Mouse (Mus musculus): ENCODE measurements at regions not wholly inside any gene's neighbourhood (a gene's known extent, or its start where the extent isn't known, plus 50 kb on each side); places are given as distances from the start of the nearest gene placed in this dataset.
"Not testable (repeated sequence)": the region's sequence is repeated elsewhere in the genome, so short reads cannot be mapped to it uniquely, and the experiment has no call there.

DNA sequence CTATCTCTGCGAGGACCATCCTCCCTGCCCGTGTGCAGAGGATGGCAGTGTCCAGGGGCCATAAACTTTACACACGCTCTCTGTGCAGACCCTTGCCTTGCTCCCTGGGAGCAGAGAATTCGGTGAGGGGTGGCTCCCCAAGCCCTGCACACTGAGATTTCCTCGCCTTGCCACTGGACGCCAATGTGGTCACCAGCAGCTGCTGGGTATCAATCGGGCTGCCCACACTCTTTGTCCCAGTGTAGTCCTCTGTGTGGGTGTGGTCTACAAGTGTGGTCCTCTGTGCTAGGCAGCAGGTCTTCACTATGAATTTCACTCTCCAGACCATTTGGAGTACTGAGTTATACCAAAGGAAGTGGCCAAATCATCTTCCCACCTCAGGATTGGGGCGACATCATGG is 274.3 kb downstream of the Gadd45g start:
- Histone ChIP-seq H3K4me2 (no peak overlapping the region), H3K27me3 (no peaks in the 10 kb centered on the region), H3K4me1 (replicated peaks) (peaks cover 20% of the 10 kb centered on the region), H3K9me3 (no peaks in the 10 kb centered on the region), H3K4me3 (replicated peaks) (no peak overlapping the region), H3K27ac (no peak overlapping the region), H3K36me3 (no peaks in the 10 kb centered on the region), H3K9ac (replicated peaks) (no peak overlapping the region)
- WGBS: 85% methylated on average over 8 of the region's 8 CpGs
- ATAC-seq (ENCODE audit: insufficient number of reproducible peaks, insufficient read depth, low FRiP score, low TSS enrichment, low read depth): no peak

DNA sequence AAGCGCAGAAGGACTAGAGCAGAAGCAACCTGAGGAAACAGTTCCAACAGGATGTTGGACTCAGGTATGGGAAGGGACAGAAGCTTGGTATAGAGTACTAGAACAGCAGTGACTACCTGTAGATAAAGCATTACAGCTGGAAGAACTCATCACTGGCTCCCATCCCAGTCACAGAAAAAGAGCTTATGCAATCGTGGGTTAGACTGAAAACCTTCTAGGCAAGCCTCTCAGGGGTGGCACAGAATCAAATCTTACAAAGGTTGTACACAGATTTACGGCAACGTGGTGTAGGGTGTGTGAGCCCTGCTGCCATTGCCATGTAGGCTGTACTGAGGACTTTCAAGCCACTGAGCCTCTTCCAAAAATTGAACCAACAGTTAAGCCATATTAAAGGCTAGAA is 278.6 kb downstream of the Gadd45g start:
- H3K4me1 ChIP-seq (replicated peaks): peaks cover 5% of the 10 kb centered on the region; the same call in 1 of the 2 replicates
- no peak for ATAC-seq (ENCODE audit: insufficient number of reproducible peaks, insufficient read depth, low FRiP score, low TSS enrichment, low read depth)
- H3K36me3 ChIP-seq: no peaks in the 10 kb centered on the region
- H3K27ac ChIP-seq: no peak overlapping the region
- H3K27me3 ChIP-seq: no peaks in the 10 kb centered on the region
- H3K4me2 ChIP-seq: no peak overlapping the region
- H3K9ac ChIP-seq (replicated peaks): no peak overlapping the region
- no peaks in the 10 kb centered on the region for H3K9me3 ChIP-seq
- WGBS: 81% methylated on average over 4 of the region's 4 CpGs
- H3K4me3 ChIP-seq (replicated peaks): no peak overlapping the region

DNA sequence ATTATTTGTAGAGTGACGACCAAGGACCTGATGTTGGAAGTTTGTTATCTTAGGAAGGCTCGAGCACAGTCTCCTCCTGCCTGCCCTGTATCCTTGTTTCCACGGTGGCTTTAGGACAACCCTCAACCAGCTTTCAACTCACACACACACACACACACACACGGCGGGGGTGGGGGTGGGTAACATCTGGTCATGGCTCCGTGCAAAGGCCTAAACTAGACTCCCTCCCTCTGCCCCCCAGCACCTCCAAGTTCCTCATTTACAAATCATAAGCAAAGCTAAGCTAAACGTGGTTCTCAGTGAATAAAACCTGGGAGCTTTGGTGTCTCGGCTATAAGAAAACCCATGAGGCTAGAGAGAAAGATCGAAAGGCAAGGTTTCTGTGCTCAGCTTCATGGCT is 281.3 kb downstream of the Gadd45g start:
- no peak overlapping the region for H3K9ac ChIP-seq (replicated peaks)
- H3K4me2 ChIP-seq: no peak overlapping the region
- no peak overlapping the region for H3K4me3 ChIP-seq (replicated peaks)
- no peak for ATAC-seq (ENCODE audit: insufficient number of reproducible peaks, insufficient read depth, low FRiP score, low TSS enrichment, low read depth)
- H3K9me3 ChIP-seq: peaks cover 14% of the 10 kb centered on the region; the same call in 1 of the 2 replicates
- H3K27ac ChIP-seq: no peak overlapping the region
- no peaks in the 10 kb centered on the region for H3K27me3 ChIP-seq
- peaks cover 5% of the 10 kb centered on the region; the same call in 1 of the 2 replicates for H3K4me1 ChIP-seq (replicated peaks)
- 75% methylated on average over 9 of the region's 9 CpGs for WGBS
- H3K36me3 ChIP-seq: no peaks in the 10 kb centered on the region

DNA sequence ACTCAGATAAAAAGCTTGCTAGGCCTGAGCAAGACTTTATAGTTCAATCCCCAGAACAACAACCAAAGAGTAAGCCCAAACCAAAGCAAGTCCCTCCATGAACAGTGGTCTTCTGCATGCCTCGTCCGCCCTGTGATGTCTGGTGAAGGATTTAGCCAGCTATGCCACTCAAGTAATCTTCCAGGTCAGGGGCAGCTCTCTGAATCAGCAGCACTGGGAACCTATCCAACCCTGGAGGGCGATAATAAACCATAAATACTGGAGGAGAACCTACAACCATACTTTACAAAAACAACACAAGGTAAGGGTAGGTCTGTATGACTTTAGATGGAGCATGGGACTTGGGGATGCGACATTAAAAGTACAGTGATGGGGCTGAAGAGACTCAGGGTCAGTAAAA is 283.0 kb downstream of the Gadd45g start:
- 77% methylated on average over 4 of the region's 4 CpGs for WGBS
- peaks cover 5% of the 10 kb centered on the region; the same call in 1 of the 2 replicates for H3K4me1 ChIP-seq (replicated peaks)
- ATAC-seq (ENCODE audit: insufficient number of reproducible peaks, insufficient read depth, low FRiP score, low TSS enrichment, low read depth): no peak
- H3K36me3 ChIP-seq: no peaks in the 10 kb centered on the region
- no peak overlapping the region for H3K4me3 ChIP-seq (replicated peaks)
- H3K9me3 ChIP-seq: peaks cover 18% of the 10 kb centered on the region; the same call in 1 of the 2 replicates
- H3K27me3 ChIP-seq: no peaks in the 10 kb centered on the region
- no peak overlapping the region for H3K9ac ChIP-seq (replicated peaks)
- H3K4me2 ChIP-seq: no peak overlapping the region
- no peak overlapping the region for H3K27ac ChIP-seq

DNA sequence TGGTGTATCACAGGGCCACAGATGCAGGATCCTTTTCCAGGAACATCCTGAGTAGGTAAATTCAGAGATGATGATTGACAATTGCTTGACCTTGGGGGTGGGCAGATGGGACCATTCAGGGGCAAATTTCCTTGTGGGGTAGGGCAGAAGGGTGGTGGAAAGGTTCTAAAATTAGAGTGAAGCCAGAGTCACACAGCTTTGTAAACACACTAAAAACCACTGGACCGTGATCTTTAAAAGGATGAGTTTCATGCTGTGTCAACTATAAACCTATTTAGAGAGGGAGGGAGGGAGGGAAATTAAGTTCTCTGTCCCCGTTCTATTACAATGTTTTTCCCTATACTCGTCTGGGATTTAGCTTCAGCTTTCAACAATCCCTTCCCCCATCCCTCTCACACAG is 286.7 kb downstream of the Gadd45g start:
- Histone ChIP-seq H3K36me3 (no peaks in the 10 kb centered on the region), H3K4me3 (replicated peaks) (no peak overlapping the region), H3K9ac (replicated peaks) (no peak overlapping the region), H3K4me1 (replicated peaks) (peaks cover 5% of the 10 kb centered on the region; the same call in 1 of the 2 replicates), H3K4me2 (no peak overlapping the region), H3K27ac (no peak overlapping the region), H3K9me3 (peaks cover 18% of the 10 kb centered on the region; the same call in 1 of the 2 replicates), H3K27me3 (no peaks in the 10 kb centered on the region)
- ATAC-seq (ENCODE audit: insufficient number of reproducible peaks, insufficient read depth, low FRiP score, low TSS enrichment, low read depth): no peak
- WGBS: 63% methylated on average over 3 of the region's 3 CpGs

DNA sequence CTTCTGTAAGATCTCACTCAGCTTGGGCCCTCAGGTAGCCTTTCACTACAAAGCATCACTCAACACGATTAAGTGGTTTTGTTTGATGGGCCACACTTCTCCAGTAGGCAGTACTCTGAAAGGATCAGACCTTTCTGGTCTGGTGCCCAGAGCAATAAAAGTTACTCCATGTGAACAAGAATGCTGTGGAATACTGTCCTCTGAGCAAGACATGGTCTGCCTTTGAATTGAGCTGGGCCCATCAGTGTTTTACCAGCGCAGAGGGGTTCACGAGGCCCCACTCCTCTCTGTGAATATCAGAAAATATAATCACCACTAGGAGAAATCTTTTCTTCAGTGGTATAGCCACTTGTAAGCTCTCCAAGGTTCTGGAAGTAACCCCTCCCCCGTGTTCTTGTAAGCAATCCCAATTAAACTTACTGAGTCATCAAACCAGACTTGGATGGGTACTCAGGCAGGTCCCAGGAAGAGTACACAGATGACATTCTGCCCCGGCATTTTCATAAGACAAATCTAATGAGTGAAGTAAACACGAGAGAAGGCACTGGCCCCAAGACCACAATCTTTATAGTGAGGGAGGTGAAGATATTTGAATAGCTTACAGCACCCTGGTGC is 292.0 kb downstream of the Gadd45g start:
- no peak overlapping the region for H3K27ac ChIP-seq
- H3K9me3 ChIP-seq: 0 out of 2 replicates have a peak, but pooled peaks cover 4% of the 10 kb centered on the region
- no peaks in the 10 kb centered on the region for H3K4me1 ChIP-seq (replicated peaks)
- ATAC-seq (ENCODE audit: insufficient number of reproducible peaks, insufficient read depth, low FRiP score, low TSS enrichment, low read depth): no peak
- H3K9ac ChIP-seq (replicated peaks): no peak overlapping the region
- 76% methylated on average over 6 of the region's 6 CpGs for WGBS
- no peaks in the 10 kb centered on the region for H3K36me3 ChIP-seq
- no peak overlapping the region for H3K4me2 ChIP-seq
- no peaks in the 10 kb centered on the region for H3K27me3 ChIP-seq
- H3K4me3 ChIP-seq (replicated peaks): no peak overlapping the region

DNA sequence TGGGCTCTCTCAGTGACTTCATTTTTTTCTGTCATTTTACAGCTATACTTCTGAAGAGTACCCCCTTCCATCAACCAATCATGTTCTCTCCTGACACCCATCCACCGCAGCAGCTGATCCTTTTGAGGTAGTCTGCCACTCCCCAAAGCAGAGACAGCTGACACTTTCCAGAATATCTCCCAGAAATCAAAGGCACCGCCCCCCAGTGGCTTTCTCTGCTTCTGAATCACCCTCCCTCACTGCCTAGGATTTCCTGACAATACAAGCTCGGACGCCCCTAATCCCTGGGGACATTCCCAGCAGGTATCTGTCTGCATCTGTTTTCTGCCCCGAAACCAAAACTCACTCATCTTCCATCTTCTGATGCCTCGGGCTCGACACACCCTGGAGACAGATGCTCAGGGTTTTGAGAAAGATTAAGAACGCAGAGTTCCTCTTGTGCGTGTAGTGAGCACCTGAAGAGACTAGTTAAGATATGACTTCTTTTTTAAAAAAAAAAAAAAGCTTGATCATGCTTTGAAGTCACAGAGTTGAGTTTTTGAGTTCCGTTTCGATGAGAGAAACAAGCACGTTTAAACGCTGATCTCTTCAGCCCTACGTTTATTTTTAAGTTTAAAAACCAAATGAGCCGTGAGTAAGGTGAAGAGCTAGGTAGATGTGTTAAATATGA is 292.8 kb downstream of the Gadd45g start:
- no peak overlapping the region for H3K27ac ChIP-seq
- H3K9me3 ChIP-seq: no peaks in the 10 kb centered on the region
- no peak overlapping the region for H3K4me2 ChIP-seq
- no peak for ATAC-seq (ENCODE audit: insufficient number of reproducible peaks, insufficient read depth, low FRiP score, low TSS enrichment, low read depth)
- H3K4me3 ChIP-seq (replicated peaks): no peak overlapping the region
- 41% methylated on average over 15 of the region's 15 CpGs for WGBS
- no peaks in the 10 kb centered on the region for H3K36me3 ChIP-seq
- H3K9ac ChIP-seq (replicated peaks): no peak overlapping the region
- no peaks in the 10 kb centered on the region for H3K4me1 ChIP-seq (replicated peaks)
- no peaks in the 10 kb centered on the region for H3K27me3 ChIP-seq

DNA sequence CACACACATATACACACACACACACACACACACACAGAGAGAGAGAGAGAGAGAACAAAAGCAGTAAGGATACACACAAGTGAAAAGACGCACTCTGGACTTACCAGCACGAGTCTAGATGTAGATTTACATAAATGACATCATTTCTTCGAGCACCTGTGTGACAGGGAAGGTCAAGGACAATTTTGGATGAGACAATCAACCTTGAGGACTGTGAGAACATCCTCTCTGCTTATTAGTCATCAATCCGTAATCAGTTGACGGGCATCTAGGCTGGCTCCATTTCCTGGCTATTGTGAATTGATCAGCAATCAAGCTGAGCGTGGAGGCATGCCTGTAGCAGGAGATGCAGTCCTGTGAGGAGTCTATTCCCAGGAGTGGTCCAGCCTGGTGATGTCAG is 293.7 kb downstream of the Gadd45g start:
- H3K4me3 ChIP-seq (replicated peaks): no peak overlapping the region
- no peak overlapping the region for H3K27ac ChIP-seq
- no peaks in the 10 kb centered on the region for H3K4me1 ChIP-seq (replicated peaks)
- WGBS: 80% methylated on average over 6 of the region's 6 CpGs
- H3K36me3 ChIP-seq: no peaks in the 10 kb centered on the region
- H3K9me3 ChIP-seq: peaks cover 5% of the 10 kb centered on the region
- H3K9ac ChIP-seq (replicated peaks): no peak overlapping the region
- H3K27me3 ChIP-seq: no peaks in the 10 kb centered on the region
- no peak for ATAC-seq (ENCODE audit: insufficient number of reproducible peaks, insufficient read depth, low FRiP score, low TSS enrichment, low read depth)
- no peak overlapping the region for H3K4me2 ChIP-seq

DNA sequence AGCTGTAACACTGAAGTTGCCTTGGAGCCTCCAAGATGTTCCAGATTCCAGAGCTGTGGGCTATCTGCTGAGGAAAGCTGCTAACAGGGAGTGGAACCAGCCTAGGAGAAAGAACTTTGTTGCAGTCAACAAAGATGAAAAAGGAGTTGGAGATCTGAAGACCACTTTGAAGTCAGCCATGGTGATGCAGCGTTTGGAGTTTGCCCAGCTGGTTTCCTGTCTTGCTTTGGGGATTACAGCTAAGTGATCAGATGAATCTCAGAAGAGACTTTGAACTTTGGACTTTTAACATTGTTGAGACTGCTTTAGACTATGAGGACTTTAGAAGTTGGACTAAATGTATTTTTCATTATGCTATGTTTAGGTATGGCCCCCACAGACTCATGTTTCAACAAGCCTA is 297.6 kb downstream of the Gadd45g start:
- ATAC-seq (ENCODE audit: insufficient number of reproducible peaks, insufficient read depth, low FRiP score, low TSS enrichment, low read depth); H3K36me3 ChIP-seq; H3K27ac ChIP-seq; H3K9ac ChIP-seq (replicated peaks); H3K27me3 ChIP-seq; H3K4me3 ChIP-seq (replicated peaks); H3K4me2 ChIP-seq: not testable (repeated sequence)
- H3K9me3 ChIP-seq: peaks cover 12% of the 10 kb centered on the region
- peaks cover 17% of the 10 kb centered on the region; the same call in 1 of the 2 replicates for H3K4me1 ChIP-seq (replicated peaks)
- 70% methylated on average over 1 of the region's 1 CpGs for WGBS

DNA sequence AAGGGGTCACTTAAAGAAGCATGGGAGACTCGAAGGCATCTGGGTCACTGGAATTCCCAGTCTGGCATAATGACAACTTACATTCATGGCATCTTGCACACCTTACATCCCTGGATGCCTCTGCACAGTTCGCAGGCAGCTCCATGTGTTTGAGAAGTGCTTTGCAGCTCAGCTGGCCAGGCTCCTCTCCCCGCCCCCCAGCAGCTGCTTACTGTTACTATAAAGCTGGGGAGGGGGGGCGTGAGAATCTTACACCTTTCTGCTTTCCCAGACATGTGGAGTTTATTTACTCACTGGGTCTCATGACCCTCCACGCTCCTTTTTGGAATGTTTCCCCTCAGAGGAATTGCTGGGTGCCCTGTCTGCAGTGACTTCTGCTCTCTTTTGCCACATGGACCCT is 299.4 kb downstream of the Gadd45g start:
- H3K27me3 ChIP-seq: no peaks in the 10 kb centered on the region
- 51% methylated on average over 5 of the region's 5 CpGs for WGBS
- no peak overlapping the region for H3K4me2 ChIP-seq
- H3K27ac ChIP-seq: no peak overlapping the region
- H3K4me1 ChIP-seq (replicated peaks): peaks cover 17% of the 10 kb centered on the region; the same call in 1 of the 2 replicates
- H3K36me3 ChIP-seq: no peaks in the 10 kb centered on the region
- peaks cover 12% of the 10 kb centered on the region for H3K9me3 ChIP-seq
- no peak overlapping the region for H3K9ac ChIP-seq (replicated peaks)
- no peak overlapping the region for H3K4me3 ChIP-seq (replicated peaks)
- no peak for ATAC-seq (ENCODE audit: insufficient number of reproducible peaks, insufficient read depth, low FRiP score, low TSS enrichment, low read depth)

DNA sequence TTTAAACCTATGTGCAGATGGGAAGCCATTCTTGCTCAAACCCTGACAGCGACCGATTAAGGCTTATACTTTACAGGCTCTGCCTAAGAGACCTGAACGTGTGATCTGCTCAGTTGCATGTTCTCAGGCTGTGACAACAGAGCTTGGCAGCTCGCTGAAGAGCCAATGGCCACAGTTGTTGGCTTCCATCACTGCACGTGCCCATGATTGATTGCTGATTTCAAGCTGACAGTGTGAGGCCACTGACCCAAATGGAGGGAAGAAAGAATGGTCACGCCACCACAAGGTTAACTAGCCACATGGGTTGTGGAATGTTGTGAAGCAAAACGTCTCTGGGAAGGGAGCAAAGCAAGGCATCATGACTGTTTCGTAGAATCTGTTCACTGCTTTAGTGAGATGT is 303.8 kb downstream of the Gadd45g start:
- Histone ChIP-seq H3K4me3 (replicated peaks) (no peak overlapping the region), H3K4me2 (no peak overlapping the region), H3K36me3 (no peaks in the 10 kb centered on the region), H3K9ac (replicated peaks) (no peak overlapping the region), H3K9me3 (peaks cover 6% of the 10 kb centered on the region; the same call in 1 of the 2 replicates), H3K27ac (no peak overlapping the region), H3K27me3 (no peaks in the 10 kb centered on the region), H3K4me1 (replicated peaks) (peaks cover 38% of the 10 kb centered on the region)
- 89% methylated on average over 8 of the region's 8 CpGs for WGBS
- no peak for ATAC-seq (ENCODE audit: insufficient number of reproducible peaks, insufficient read depth, low FRiP score, low TSS enrichment, low read depth)

DNA sequence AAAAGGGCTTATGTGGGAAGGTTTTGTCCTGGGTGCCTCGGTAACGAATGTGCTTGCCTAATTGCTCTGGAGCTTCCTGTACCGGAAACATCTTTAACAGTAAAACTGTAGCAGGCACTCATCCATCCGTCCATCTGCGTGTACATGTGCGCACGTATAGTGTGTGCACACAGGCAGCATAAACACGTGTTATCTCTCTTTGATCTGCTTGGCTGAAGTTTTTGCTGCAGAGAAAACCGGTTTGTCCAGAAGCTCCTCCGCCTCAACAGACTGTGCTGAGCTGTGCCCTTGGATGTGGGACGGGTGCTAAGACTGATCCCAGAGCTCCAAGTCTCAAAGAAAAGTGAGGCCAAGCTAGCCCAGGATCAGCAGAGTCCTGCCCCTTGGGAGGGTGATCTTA is 305.3 kb downstream of the Gadd45g start:
- H3K4me3 ChIP-seq (replicated peaks): no peak overlapping the region
- H3K9me3 ChIP-seq: no peaks in the 10 kb centered on the region
- no peak overlapping the region for H3K9ac ChIP-seq (replicated peaks)
- H3K36me3 ChIP-seq: no peaks in the 10 kb centered on the region
- no peak for ATAC-seq (ENCODE audit: insufficient number of reproducible peaks, insufficient read depth, low FRiP score, low TSS enrichment, low read depth)
- H3K27ac ChIP-seq: no peak overlapping the region
- no peaks in the 10 kb centered on the region for H3K27me3 ChIP-seq
- peaks cover 27% of the 10 kb centered on the region for H3K4me1 ChIP-seq (replicated peaks)
- H3K4me2 ChIP-seq: no peak overlapping the region
- 63% methylated on average over 11 of the region's 11 CpGs for WGBS

Measured in limb, embryonic 12.5 days (tissue).